Mouse (Mus musculus): ENCODE data around the gene Cacna1e. TPM values are rescaled to one million over a fixed set of nuclear protein-coding genes. Genes with fewer than 3 reads are reported as not detected.

The Cacna1e gene
- polyA plus RNA-seq, 1 experiment from 2014 or later: 7.8 TPM

GRCm38 (mm10) chr1:154831269-154832167, 52.8 kb downstream of the Cacna1e start:
- Histone ChIP-seq H3K9me3 (no peaks in the 10 kb centered on the region), H3K27me3 (replicated peaks) (no peaks in the 10 kb centered on the region), H3K9ac (no peak overlapping the region), H3K4me2 (replicated peaks) (no peak overlapping the region), H3K36me3 (no peaks in the 10 kb centered on the region), H3K4me1 (peaks cover 6% of the 10 kb centered on the region; the same call in 1 of the 2 replicates), H3K4me3 (no peak overlapping the region), H3K27ac (no peak overlapping the region)
- WGBS: 36% methylated on average over 10 of the region's 10 CpGs
- peak; percentile 58; the same call in 1 of the 2 replicates for ATAC-seq (ENCODE audit: low FRiP score, low read depth)

DNA sequence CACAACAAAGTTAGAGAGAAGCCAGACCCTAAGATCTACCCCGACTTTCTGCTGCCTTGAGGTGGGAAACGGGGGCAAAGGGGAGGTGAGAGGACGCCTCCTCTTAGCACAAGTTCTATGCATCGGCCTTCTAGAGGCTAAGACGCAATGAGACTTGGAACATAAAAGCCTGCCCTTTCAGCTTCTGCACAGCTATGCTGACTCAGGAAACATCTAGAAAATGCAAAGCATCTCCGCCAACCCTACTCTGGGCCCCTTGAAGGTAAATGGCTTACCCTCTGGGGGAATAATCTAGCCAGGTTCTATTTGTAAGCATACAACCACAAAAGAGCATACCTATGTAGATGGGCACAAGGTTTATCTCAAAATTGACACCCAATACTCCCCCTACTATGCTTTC, 54.2 kb downstream of the Cacna1e start:
- peaks cover 6% of the 10 kb centered on the region; the same call in 1 of the 2 replicates for H3K4me1 ChIP-seq
- no peaks in the 10 kb centered on the region for H3K36me3 ChIP-seq
- no peak overlapping the region for H3K27ac ChIP-seq
- H3K9me3 ChIP-seq: no peaks in the 10 kb centered on the region
- WGBS: 92% methylated on average over 6 of the region's 6 CpGs
- H3K4me3 ChIP-seq: no peak overlapping the region
- H3K4me2 ChIP-seq (replicated peaks): no peak overlapping the region
- H3K27me3 ChIP-seq (replicated peaks): no peaks in the 10 kb centered on the region
- H3K9ac ChIP-seq: no peak overlapping the region
- ATAC-seq (ENCODE audit: low FRiP score, low read depth): no peak

DNA sequence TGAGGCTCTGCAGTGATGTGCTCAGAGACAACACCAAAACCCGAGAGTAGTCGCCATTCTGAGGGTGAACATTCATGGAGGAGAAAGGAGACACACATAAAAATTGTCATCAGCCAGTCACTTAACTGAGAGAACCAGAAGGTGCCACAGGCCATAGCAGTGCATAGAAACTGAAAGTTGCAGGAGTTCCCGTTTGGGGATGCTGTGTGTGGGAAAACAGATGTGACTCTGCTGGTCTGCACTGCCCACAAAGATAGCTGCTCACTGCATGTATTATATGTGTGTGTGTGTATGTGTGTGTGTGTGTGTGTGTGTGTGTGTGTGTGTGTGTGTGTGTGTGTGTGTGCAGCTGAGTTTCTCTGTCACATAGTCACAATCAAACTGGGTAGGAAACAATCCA, 61.2 kb downstream of the Cacna1e start:
- Histone ChIP-seq H3K27ac (no peak overlapping the region), H3K9me3 (no peaks in the 10 kb centered on the region), H3K4me3 (no peak overlapping the region), H3K27me3 (replicated peaks) (no peaks in the 10 kb centered on the region), H3K4me2 (replicated peaks) (no peak overlapping the region), H3K4me1 (no peaks in the 10 kb centered on the region), H3K9ac (no peak overlapping the region), H3K36me3 (no peaks in the 10 kb centered on the region)
- 85% methylated on average over 3 of the region's 3 CpGs for WGBS
- ATAC-seq (ENCODE audit: low FRiP score, low read depth): no peak

DNA sequence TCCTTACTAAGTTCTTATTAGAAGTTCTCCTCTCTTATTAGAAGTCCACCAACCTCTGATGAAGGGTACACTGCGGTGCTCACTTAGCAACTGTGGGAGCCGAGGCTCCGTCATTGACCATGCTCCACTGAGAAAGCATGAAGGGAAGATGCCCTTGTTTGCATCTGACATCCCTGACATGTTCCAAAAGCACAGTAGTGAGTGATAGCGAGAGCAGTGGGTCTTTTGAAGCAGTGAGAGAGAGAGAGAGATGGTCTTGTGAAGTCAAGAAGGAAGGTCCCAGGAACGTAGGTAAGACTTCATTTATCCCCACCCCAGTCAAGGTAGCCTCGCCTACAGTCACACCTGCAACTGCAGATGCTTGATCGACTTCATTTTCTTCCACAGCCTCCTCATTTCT, 63.9 kb downstream of the Cacna1e start:
- Histone ChIP-seq H3K4me1 (no peaks in the 10 kb centered on the region), H3K27me3 (replicated peaks) (no peaks in the 10 kb centered on the region), H3K4me3 (no peak overlapping the region), H3K9ac (no peak overlapping the region), H3K36me3 (no peaks in the 10 kb centered on the region), H3K4me2 (replicated peaks) (no peak overlapping the region), H3K27ac (no peak overlapping the region), H3K9me3 (no peaks in the 10 kb centered on the region)
- no peak for ATAC-seq (ENCODE audit: low FRiP score, low read depth)
- 90% methylated on average over 7 of the region's 7 CpGs for WGBS

DNA sequence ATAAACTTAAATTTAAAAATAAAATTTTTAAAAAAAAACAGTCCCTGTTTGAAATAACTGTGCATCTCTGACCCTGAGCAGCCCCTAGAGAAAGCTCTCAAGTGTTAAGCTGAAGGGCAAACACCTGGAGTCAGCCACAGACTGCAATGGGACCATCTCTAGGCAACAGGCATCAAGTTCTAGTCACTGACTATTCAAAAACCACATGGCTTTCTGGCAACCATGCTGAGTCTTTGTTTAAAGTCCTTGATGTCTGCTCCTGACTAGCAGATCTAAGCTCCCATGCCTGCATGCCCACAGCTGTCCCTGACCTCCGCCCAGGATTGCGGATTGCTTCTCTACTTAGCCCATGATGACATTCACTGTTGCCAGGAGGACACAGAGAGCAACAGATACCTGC, 64.3 kb downstream of the Cacna1e start:
- H3K27ac ChIP-seq: no peak overlapping the region
- 88% methylated on average over 2 of the region's 2 CpGs for WGBS
- H3K36me3 ChIP-seq: no peaks in the 10 kb centered on the region

GRCm38 (mm10) chr1:154818742-154819141, 65.6 kb downstream of the Cacna1e start:
- no peak overlapping the region for H3K4me3 ChIP-seq
- H3K9ac ChIP-seq: no peak overlapping the region
- H3K27ac ChIP-seq: no peak overlapping the region
- no peaks in the 10 kb centered on the region for H3K9me3 ChIP-seq
- H3K4me2 ChIP-seq (replicated peaks): no peak overlapping the region
- no peak for ATAC-seq (ENCODE audit: low FRiP score, low read depth)
- no peaks in the 10 kb centered on the region for H3K36me3 ChIP-seq
- 56% methylated on average over 1 of the region's 1 CpGs for WGBS
- H3K27me3 ChIP-seq (replicated peaks): no peaks in the 10 kb centered on the region
- no peaks in the 10 kb centered on the region for H3K4me1 ChIP-seq

More for the DNA sequence above, 64.3 kb downstream of the Cacna1e start:
- no peak overlapping the region for H3K9ac ChIP-seq
- no peaks in the 10 kb centered on the region for H3K4me1 ChIP-seq
- no peak for ATAC-seq (ENCODE audit: low FRiP score, low read depth)
- no peak overlapping the region for H3K4me2 ChIP-seq (replicated peaks)
- no peaks in the 10 kb centered on the region for H3K27me3 ChIP-seq (replicated peaks)
- H3K4me3 ChIP-seq: no peak overlapping the region
- no peaks in the 10 kb centered on the region for H3K9me3 ChIP-seq

DNA sequence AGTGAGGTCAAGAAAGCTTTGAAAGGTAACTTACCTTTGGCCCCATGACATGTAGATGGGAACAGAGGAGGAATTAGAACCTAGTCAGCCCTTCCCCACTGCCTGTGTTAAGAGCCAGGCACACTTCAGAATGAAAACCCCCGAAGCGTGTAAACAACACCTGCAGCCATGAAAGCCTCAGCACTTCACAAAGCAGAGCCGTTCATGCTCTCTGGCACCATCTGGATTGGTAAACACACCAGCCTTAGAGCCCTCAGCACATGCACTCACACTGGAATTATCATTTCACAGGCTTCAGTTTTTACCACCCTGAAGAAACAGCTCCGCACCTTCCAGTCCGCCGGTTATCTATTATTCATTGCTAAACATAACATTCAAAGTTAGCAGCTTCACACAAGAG, 67.5 kb downstream of the Cacna1e start:
- no peak overlapping the region for H3K9ac ChIP-seq
- ATAC-seq (ENCODE audit: low FRiP score, low read depth): no peak
- H3K27ac ChIP-seq: no peak overlapping the region
- H3K4me2 ChIP-seq (replicated peaks): no peak overlapping the region
- H3K4me1 ChIP-seq: no peaks in the 10 kb centered on the region
- WGBS: 74% methylated on average over 6 of the region's 6 CpGs
- H3K27me3 ChIP-seq (replicated peaks): no peaks in the 10 kb centered on the region
- H3K4me3 ChIP-seq: no peak overlapping the region
- H3K9me3 ChIP-seq: no peaks in the 10 kb centered on the region
- no peaks in the 10 kb centered on the region for H3K36me3 ChIP-seq

GRCm38 (mm10) chr1:154816267-154816666, 68.0 kb downstream of the Cacna1e start:
- 94% methylated on average over 3 of the region's 3 CpGs for WGBS
- Histone ChIP-seq H3K4me2 (replicated peaks) (no peak overlapping the region), H3K36me3 (no peaks in the 10 kb centered on the region), H3K27me3 (replicated peaks) (no peaks in the 10 kb centered on the region), H3K27ac (no peak overlapping the region), H3K9me3 (no peaks in the 10 kb centered on the region), H3K9ac (no peak overlapping the region), H3K4me1 (no peaks in the 10 kb centered on the region), H3K4me3 (no peak overlapping the region)
- ATAC-seq (ENCODE audit: low FRiP score, low read depth): no peak

DNA sequence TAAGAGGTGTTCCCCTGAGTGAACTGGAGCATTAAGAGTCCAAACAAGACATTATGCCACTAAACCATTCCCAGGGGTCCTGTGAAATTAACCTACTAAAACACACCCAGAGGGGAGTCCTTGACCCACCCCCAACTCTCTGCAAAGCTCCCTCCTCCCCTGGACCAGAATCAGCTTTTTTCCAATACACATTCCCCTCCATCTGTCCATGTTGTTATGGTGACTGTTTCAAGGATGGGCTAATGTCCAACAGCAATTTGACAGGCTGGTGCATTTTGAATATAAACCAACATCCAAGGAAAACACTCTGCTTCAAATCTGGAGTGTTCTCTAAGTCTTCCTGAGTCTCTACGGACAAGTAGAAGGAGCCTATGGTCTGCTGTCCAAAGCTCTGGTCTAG, 78.6 kb downstream of the Cacna1e start:
- H3K9ac ChIP-seq: no peak overlapping the region
- WGBS: 83% methylated on average over 1 of the region's 1 CpGs

GRCm38 (mm10) chr1:154805038-154805437, 79.3 kb downstream of the Cacna1e start:
- Histone ChIP-seq H3K9me3 (no peaks in the 10 kb centered on the region), H3K36me3 (no peaks in the 10 kb centered on the region), H3K4me2 (replicated peaks) (no peak overlapping the region), H3K4me3 (no peak overlapping the region), H3K4me1 (no peaks in the 10 kb centered on the region), H3K27me3 (replicated peaks) (no peaks in the 10 kb centered on the region), H3K9ac (no peak overlapping the region), H3K27ac (no peak overlapping the region)
- no peak for ATAC-seq (ENCODE audit: low FRiP score, low read depth)
- 94% methylated on average over 3 of the region's 3 CpGs for WGBS

More for the DNA sequence above, 78.6 kb downstream of the Cacna1e start:
- Histone ChIP-seq H3K27me3 (replicated peaks) (no peaks in the 10 kb centered on the region), H3K4me1 (no peaks in the 10 kb centered on the region), H3K4me3 (no peak overlapping the region), H3K4me2 (replicated peaks) (no peak overlapping the region), H3K36me3 (no peaks in the 10 kb centered on the region), H3K9me3 (no peaks in the 10 kb centered on the region), H3K27ac (no peak overlapping the region)
- ATAC-seq (ENCODE audit: low FRiP score, low read depth): no peak

- no peaks in the 10 kb centered on the region for H3K36me3 ChIP-seq
- ATAC-seq (ENCODE audit: low FRiP score, low read depth): no peak
- 79% methylated on average over 5 of the region's 5 CpGs for WGBS
- no peak overlapping the region for H3K4me2 ChIP-seq (replicated peaks)
- H3K9me3 ChIP-seq: no peaks in the 10 kb centered on the region
- H3K4me1 ChIP-seq: no peaks in the 10 kb centered on the region
- H3K27me3 ChIP-seq (replicated peaks): no peaks in the 10 kb centered on the region
- no peak overlapping the region for H3K9ac ChIP-seq
- H3K27ac ChIP-seq: no peak overlapping the region
- no peak overlapping the region for H3K4me3 ChIP-seq
Measured at GRCm38 (mm10) chr1:154802301-154802904, 81.9 kb downstream of the Cacna1e start.

DNA sequence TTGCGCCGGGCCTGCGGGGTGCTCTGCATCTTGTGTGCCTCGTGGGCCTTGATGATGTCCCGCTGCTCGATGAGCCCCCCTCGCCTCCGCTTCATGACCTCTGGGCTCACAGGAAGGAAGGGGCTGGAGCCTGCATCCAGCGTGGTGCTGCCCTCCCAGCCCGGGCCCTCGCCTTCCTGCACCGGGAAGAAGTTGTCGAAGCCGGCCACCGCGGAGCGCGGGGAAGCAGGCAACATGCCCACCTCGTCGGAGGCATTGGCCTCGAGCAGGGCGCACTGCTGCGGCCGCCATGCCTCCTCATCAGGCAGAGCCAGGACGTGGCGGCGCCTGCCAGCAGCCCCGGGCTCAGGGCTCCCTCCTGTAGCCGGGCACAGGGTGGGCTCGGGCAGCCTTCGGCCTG, 85.0 kb downstream of the Cacna1e start:
- 80% methylated on average over 31 of the region's 31 CpGs for WGBS
- no peaks in the 10 kb centered on the region for H3K27me3 ChIP-seq (replicated peaks)
- no peak overlapping the region for H3K4me3 ChIP-seq
- H3K9me3 ChIP-seq: no peaks in the 10 kb centered on the region
- no peak for ATAC-seq (ENCODE audit: low FRiP score, low read depth)
- no peak overlapping the region for H3K27ac ChIP-seq
- no peaks in the 10 kb centered on the region for H3K36me3 ChIP-seq
- no peak overlapping the region for H3K9ac ChIP-seq
- no peaks in the 10 kb centered on the region for H3K4me1 ChIP-seq
- no peak overlapping the region for H3K4me2 ChIP-seq (replicated peaks)
